Mouse (Mus musculus) neural tube, embryonic 14.5 days (tissue): Measurements from ENCODE around the gene Ralgds. TPM values are rescaled to one million over a fixed set of nuclear protein-coding genes. Genes with fewer than 3 reads are reported as not detected.
"Not testable (repeated sequence)": the region's sequence is repeated elsewhere in the genome, so short reads cannot be mapped to it uniquely, and the experiment has no call there.

ENCODE experiments used
- ATAC-seq: fragments of 200-750 bp; cut with Nextera tagmentation; 2 replicates; pipeline ENCODE4 v1.8.0; 2017; ENCODE audit warnings: low read depth, mild to moderate bottlenecking, moderate TSS enrichment, moderate library complexity
- H3K27ac ChIP-seq: fragments of 300-500 bp; sonication (generic); 2 replicates; pipeline ENCODE4 v1.5.1; 2014; ENCODE audit warnings: low read depth, mild to moderate bottlenecking, control low read depth, low read length, moderate library complexity, mixed read lengths
- H3K27me3 ChIP-seq: fragments of 300-500 bp; sonication (generic); 2 replicates; pipeline ENCODE4 v1.6.1; 2014; ENCODE audit warnings: low read length; ENCODE audit not compliant: control insufficient read depth, insufficient read depth
- H3K36me3 ChIP-seq: fragments of 300-500 bp; sonication (generic); 2 replicates; pipeline ENCODE4 v1.6.1; 2014; ENCODE audit warnings: low read length, mixed read lengths; ENCODE audit not compliant: control insufficient read depth, insufficient read depth
- H3K4me1 ChIP-seq: fragments of 300-500 bp; sonication (generic); 2 replicates; pipeline ENCODE4 v1.6.1; 2014; ENCODE audit warnings: low read length; ENCODE audit not compliant: control insufficient read depth, insufficient read depth
- H3K4me2 ChIP-seq: fragments of 300-500 bp; sonication (generic); 2 replicates; pipeline ENCODE4 v1.6.1; 2014; ENCODE audit warnings: mild to moderate bottlenecking, low read depth, low read length, control low read depth
- H3K4me3 ChIP-seq: fragments of 300-500 bp; sonication (generic); 2 replicates; pipeline ENCODE4 v1.5.1; 2014; ENCODE audit warnings: low read depth, low read length, control low read depth, mixed read lengths
- H3K9ac ChIP-seq: fragments of 300-500 bp; sonication (generic); replicated peaks from 2 replicates; pipeline ENCODE4 v1.6.1; 2014; ENCODE audit warnings: low read depth, mild to moderate bottlenecking, control low read depth, low read length, mixed read lengths
- H3K9me3 ChIP-seq: fragments of 300-500 bp; sonication (generic); 2 replicates; pipeline ENCODE4 v1.6.1; 2016; ENCODE audit warnings: low read length; ENCODE audit not compliant: control insufficient read depth
- WGBS: fragments of 180-500 bp; shearing (Covaris S2); extraction: QIAGEN DNeasy Blood & Tissue Kit; methylation state at CpG from one replicate; pipeline ENCODE4 v1.1.7; 2014; 5-methylcytosine and 5-hydroxymethylcytosine counted together
- polyA plus RNA-seq: library from polyadenylated mRNA; unstranded; fragments of >200 nt; fragmentation: Nextera tagmentation; extraction: Ambion mirVana; gene quantifications from 2 replicates; pipeline ENCODE4 v1.2.1, GENCODE M21; 2014

Gene Ralgds
- polyA plus RNA-seq, 1 experiment from 2014 or later = 76.5 TPM

- WGBS = 96% methylated on average over 8 of the region's 8 CpGs
- not testable (repeated sequence) for H3K4me1 ChIP-seq, H3K27me3 ChIP-seq, H3K4me3 ChIP-seq, H3K36me3 ChIP-seq, ATAC-seq, H3K4me2 ChIP-seq, H3K9ac ChIP-seq, H3K27ac ChIP-seq, H3K9me3 ChIP-seq
Observed at GRCm38 (mm10) chr2:28472011-28472410, 40.9 kb upstream of the Ralgds start.

DNA sequence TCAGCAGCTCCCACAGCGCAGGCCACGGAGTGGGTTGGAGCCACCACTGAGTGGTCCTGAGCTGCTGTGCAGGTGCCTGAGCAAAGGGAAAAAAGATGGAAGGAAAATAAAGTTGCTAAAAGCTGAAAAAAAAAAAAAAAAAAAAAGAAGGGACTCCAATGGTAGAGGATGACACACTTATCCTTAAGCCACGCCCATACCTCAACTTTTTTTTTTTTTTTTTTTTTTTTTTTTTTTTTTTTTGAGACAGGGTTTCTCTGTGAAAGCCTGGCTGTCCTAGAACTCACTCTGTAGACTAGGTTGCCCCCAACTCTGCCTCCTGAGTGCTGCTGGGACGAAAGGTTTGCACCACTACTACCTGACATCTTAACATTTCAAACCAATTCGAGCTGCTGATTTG lies 34.9 kb upstream of the Ralgds start:
- H3K4me2 ChIP-seq, H3K27ac ChIP-seq, ATAC-seq: not testable (repeated sequence)

GRCm38 (mm10) chr2:28479208-28480204 lies 33.4 kb upstream of the Ralgds start:
- 80% methylated on average over 20 of the region's 20 CpGs for WGBS
- H3K27me3 ChIP-seq = no peaks in the 10 kb centered on the region
- no peak for ATAC-seq
- H3K36me3 ChIP-seq = no peaks in the 10 kb centered on the region
- no peak overlapping the region for H3K9ac ChIP-seq
- no peak overlapping the region for H3K4me2 ChIP-seq
- H3K4me3 ChIP-seq = no peak overlapping the region
- no peaks in the 10 kb centered on the region for H3K9me3 ChIP-seq
- no peak overlapping the region for H3K27ac ChIP-seq
- no peaks in the 10 kb centered on the region for H3K4me1 ChIP-seq

More for the DNA sequence above, 34.9 kb upstream of the Ralgds start:
- not testable (repeated sequence) for H3K4me3 ChIP-seq, H3K9me3 ChIP-seq, H3K4me1 ChIP-seq, H3K9ac ChIP-seq, H3K27me3 ChIP-seq, H3K36me3 ChIP-seq
- 95% methylated on average over 5 of the region's 5 CpGs for WGBS

- Histone ChIP-seq H3K9ac (no peak overlapping the region), H3K4me2 (no peak overlapping the region), H3K9me3 (no peaks in the 10 kb centered on the region), H3K27ac (no peak overlapping the region), H3K4me1 (no peaks in the 10 kb centered on the region), H3K27me3 (no peaks in the 10 kb centered on the region), H3K36me3 (no peaks in the 10 kb centered on the region), H3K4me3 (no peak overlapping the region)
- no peak for ATAC-seq
- 76% methylated on average over 2 of the region's 2 CpGs for WGBS
Observed at GRCm38 (mm10) chr2:28483861-28484260, 29.1 kb upstream of the Ralgds start.

GRCm38 (mm10) chr2:28494521-28494920 lies 18.4 kb upstream of the Ralgds start:
- H3K27me3 ChIP-seq = no peaks in the 10 kb centered on the region
- no peak overlapping the region for H3K4me3 ChIP-seq
- H3K27ac ChIP-seq = no peak overlapping the region
- H3K4me1 ChIP-seq = no peaks in the 10 kb centered on the region
- ATAC-seq = no peak
- no peak overlapping the region for H3K9ac ChIP-seq
- H3K9me3 ChIP-seq = no peaks in the 10 kb centered on the region
- WGBS = 91% methylated on average over 2 of the region's 2 CpGs
- H3K36me3 ChIP-seq = no peaks in the 10 kb centered on the region
- no peak overlapping the region for H3K4me2 ChIP-seq

- Histone ChIP-seq H3K27me3 (no peaks in the 10 kb centered on the region), H3K4me3 (no peak overlapping the region), H3K36me3 (no peaks in the 10 kb centered on the region), H3K4me1 (no peaks in the 10 kb centered on the region), H3K4me2 (no peak overlapping the region), H3K9me3 (no peaks in the 10 kb centered on the region), H3K27ac (no peak overlapping the region), H3K9ac (no peak overlapping the region)
- no peak for ATAC-seq
- 88% methylated on average over 14 of the region's 14 CpGs for WGBS
Observed at GRCm38 (mm10) chr2:28495207-28495756, 17.6 kb upstream of the Ralgds start.

DNA sequence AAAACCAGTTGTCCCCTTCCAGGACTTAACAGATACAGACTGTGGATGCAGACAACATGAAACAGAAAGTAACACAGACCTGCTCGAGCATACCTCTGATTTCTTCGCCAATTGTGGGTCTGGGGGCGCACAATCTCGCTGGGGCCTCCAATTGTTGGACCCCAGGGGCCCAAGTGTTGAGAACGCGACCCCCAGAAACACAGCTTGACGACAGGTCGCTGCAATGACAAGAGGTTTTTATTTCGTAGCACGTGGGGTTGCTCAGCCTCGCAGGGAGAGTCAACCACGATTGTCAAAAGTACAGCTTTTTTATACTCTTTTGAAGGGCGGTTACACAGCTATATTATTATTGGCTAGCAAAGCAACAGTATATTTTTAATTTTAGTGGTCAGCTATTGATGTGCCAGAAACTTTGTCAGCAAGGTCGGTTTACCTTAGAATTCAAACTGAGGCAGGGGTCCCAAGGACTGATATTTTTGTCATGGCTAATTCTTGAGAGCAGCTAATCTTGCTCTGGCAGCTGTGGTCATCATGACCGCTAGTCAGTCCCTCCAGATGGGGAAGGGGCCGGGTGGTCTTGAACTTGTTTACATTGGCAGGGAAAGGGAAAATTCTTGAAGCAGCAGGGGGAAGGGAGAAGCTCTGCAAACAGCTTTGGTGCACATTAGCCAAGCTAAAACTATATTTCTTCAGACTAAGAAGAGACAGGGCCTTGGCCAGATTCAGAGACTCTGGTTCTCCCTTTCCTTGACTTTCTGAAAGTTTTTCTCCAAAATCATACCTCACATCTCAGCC lies 16.9 kb upstream of the Ralgds start:
- no peaks in the 10 kb centered on the region for H3K4me1 ChIP-seq
- WGBS = 90% methylated on average over 16 of the region's 16 CpGs
- no peak overlapping the region for H3K27ac ChIP-seq
- no peak overlapping the region for H3K9ac ChIP-seq
- no peak overlapping the region for H3K4me2 ChIP-seq
- ATAC-seq = no peak
- H3K36me3 ChIP-seq = no peaks in the 10 kb centered on the region
- no peak overlapping the region for H3K4me3 ChIP-seq
- H3K9me3 ChIP-seq = no peaks in the 10 kb centered on the region
- no peaks in the 10 kb centered on the region for H3K27me3 ChIP-seq

DNA sequence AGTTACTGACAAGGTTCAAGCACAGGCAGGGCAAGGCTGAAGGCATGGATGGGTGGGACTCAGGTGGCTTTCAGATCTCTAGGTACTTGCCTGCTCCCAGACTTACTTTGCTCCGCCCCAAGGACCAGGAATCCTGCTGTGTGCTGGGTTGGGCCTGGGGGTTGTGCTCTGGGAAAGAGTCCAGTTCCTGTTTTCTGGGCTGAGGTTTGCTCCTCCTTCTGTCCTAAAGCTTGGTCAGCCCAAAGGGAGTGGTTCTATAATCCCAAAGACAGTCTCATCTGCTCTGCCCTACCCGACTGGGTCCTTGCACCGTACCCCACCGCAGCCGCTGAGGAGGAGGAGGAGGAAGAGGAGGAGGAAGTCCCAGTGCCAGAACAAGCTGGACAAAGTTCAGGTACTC lies 16.3 kb upstream of the Ralgds start, which contains the start of gene Gbgt1:
Gene Gbgt1, plus strand, starts transcription at position 221 of the 400 bp plus-strand sequence.
- WGBS = 85% methylated on average over 5 of the region's 5 CpGs
- H3K27me3 ChIP-seq = no peaks in the 10 kb centered on the region
- H3K9me3 ChIP-seq = no peaks in the 10 kb centered on the region
- no peak within 1 kb of the TSS for H3K9ac ChIP-seq
- no peak within 1 kb of the TSS for H3K27ac ChIP-seq
- no peaks in the 10 kb centered on the region for H3K36me3 ChIP-seq
- no peak for ATAC-seq
- no peak within 1 kb of the TSS for H3K4me3 ChIP-seq
- H3K4me2 ChIP-seq = no peak within 1 kb of the TSS
- H3K4me1 ChIP-seq = no peaks in the 10 kb centered on the region
